Mouse (Mus musculus): ENCODE results near the gene Chmp6.

- TF ChIP-seq POLR2A (IDR thresholded peaks at IDR 0.05; ENCODE audit: insufficient read length, low read depth) (no peak), POLR2AphosphoS2 (IDR thresholded peaks at IDR 0.05; ENCODE audit: insufficient read length, low read depth) (no peak)
Observed at GRCm38 (mm10) chr11:119912845-119913244, 396 bp upstream of the Chmp6 start.
